Mouse (Mus musculus) gastrocnemius, postnatal 4 days (tissue): Measurements from ENCODE around the gene S100a6. TPM values are rescaled to one million over a fixed set of nuclear protein-coding genes. Genes with fewer than 3 reads are reported as not detected.

Experiments used
- DNase-seq, 2 experiments: peaks; one replicate each; pipeline ENCODE4 v3.0.0; 2021 to 2022; ENCODE audit warnings: low spot score in 2 of 2, mixed read lengths in 2 of 2
- long read RNA-seq, 2 experiments: library from polyadenylated mRNA; stranded (forward); transcript quantifications; one replicate each; pipeline ENCODE4 v2.0.0; 2021
- total RNA-seq, 2 experiments: library from RNA; stranded (reverse); gene quantifications; 2 replicates each; pipeline ENCODE4 v1.2.3; 2021

S100a6 gene
- total RNA-seq: 100 to 1,000 TPM; 140 to 154 TPM
- long read RNA-seq, experiment 1, transcript S100a6-201 (3 exons, 731 nt): major isoform, 23 of 26 reads
- long read RNA-seq, experiment 1, partial matches to known transcripts: 0 of 26 reads
- long read RNA-seq, experiment 1, other reads (novel, unspliced or antisense): 3 of 26 reads
- long read RNA-seq, experiment 2, transcript S100a6-201 (3 exons, 731 nt): major isoform, 17 of 22 reads
- long read RNA-seq, experiment 2, partial matches to known transcripts: 0 of 22 reads
- long read RNA-seq, experiment 2, other reads (novel, unspliced or antisense): 5 of 22 reads

GRCm38 (mm10) chr3:90612728-90613291 is at the start of gene S100a6:
Gene S100a6 (plus strand): TSS chr3:90612882.
- peak; percentile 48 to 69 for DNase-seq

GRCm38 (mm10) chr3:90574691-90575090 is 38.0 kb upstream of the S100a6 start:
- DNase-seq: no peak

DNA sequence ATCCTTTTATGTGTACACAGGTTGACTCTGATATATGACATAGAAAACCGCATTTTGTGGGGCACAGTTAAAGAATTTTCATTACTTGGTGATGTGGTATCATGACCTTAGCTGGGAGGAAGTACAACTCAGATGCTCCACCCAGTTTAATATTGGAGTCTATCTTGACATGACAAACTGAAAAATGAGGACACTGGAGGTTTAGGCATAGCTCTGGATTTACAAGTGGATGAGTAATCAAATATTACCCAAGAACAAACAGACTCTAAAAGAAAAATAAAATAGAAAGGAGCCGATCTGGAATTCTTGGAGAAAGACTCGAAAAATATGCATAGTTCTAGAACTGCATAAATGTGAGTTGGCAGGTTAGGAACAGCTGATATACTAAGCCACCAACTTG is 37.4 kb upstream of the S100a6 start:
- DNase-seq: no peak

DNA sequence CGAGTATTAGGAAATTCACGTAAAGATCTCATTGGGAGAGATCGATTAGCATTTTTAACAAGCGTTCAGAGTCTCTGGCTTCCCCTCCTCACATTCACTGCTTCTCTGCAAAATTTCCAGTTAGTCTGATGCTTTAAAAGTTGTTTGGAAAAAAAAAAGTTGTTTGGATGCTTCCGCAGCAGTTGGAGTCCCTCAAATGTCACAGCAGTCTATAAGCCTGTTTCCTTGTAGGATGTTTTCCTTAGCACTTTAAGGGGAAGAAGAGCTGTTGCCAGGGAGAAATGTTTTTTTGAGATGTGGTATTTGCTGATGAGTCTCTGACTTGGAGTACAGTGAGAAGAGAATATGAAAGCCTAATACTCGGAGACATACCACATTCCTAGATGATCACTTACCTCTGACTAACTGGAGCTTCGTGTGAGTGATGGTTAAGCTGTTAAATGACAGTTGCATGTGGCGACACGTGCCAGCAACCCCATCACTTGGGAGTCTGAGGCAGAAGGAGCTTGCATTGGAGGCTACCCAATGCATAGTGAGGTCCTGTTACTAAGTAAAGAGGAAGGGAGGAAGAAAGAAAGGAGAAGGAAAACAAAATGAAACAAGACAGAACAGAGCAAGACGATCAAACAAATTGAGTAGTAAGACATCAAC is 36.2 kb upstream of the S100a6 start:
- DNase-seq: no peak

GRCm38 (mm10) chr3:90579433-90579832 is 33.2 kb upstream of the S100a6 start:
- no peak for DNase-seq

- DNase-seq: no peak
Measured at GRCm38 (mm10) chr3:90581141-90581540, 31.5 kb upstream of the S100a6 start.

DNA sequence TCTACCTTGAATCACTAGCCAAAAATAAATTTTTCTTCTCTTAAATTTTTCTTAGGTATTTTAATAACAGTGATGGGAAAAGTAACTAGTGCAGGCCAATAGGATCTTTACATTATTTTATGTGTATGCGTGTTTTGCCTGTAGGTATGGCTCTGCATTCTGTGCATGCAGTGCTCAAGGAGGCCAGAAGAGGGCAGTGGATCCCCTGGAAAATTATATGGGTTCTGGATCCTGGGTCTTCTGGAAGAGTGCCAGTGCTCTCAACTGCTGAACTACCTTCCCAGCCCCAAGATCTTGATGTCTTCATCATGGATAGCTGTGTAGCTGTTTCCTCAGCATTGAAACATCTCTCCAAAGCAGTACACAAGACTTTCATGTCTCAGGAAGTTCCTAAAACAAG is 30.5 kb upstream of the S100a6 start:
- no peak for DNase-seq

- DNase-seq: no peak
Measured at GRCm38 (mm10) chr3:90582556-90582955, 30.1 kb upstream of the S100a6 start.

GRCm38 (mm10) chr3:90583893-90584292 is 28.8 kb upstream of the S100a6 start:
- peak in 1 of 2 experiments; percentile 22 for DNase-seq

GRCm38 (mm10) chr3:90585595-90585994 is 27.1 kb upstream of the S100a6 start:
- peak in 1 of 2 experiments; percentile 60 for DNase-seq

DNA sequence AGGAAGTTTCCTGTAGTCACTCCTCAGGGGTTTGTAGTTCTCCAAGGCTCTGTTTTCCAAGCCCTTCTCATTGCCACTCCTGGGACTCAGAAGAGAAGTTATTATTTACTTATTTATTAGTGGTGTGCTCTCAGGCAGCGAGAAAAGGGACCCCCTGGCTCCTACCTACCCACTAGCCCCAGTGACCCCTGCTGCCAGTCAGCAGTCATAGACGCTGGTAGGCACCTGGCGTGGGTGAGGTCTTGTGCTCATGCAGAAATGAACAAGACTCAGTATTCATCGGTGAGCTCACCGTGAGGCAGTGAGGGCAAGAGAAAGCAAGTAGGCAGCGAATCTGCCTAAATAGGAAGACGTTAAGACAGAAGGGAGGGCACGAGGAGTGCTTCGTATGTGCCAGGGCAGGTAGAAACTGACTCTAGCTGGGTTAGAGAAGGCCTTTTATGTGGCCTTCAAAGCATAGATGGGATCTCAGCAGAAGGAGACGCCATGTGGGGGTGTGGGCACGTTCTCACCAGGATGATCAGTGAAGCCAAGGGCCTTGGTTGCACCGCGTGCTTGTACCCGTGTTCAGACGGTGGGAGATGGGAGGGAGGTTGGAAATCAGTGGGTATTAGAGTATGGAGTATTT is 26.6 kb upstream of the S100a6 start:
- no peak for DNase-seq

DNA sequence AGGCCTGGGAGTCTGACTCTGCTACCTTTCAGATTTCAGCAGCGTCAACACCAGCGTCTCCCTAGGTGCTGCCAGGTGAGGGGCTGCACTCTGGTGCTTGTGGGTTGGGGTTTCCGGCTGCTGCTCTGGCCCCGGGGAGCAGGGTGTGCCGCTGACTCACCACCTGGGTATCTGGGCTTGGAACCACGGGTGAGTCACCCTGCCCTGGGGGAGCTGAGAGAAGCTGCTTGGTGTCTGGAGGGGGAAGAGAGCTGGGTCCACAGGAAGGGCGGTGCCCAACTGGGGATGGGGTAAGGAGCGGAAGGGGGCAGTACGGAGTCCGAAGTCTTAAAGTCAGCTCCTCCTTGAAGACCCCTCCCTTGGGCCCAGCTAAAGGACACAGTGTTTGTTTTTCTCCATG is 25.8 kb upstream of the S100a6 start:
- peak in 1 of 2 experiments; percentile 55 for DNase-seq

- no peak for DNase-seq
Measured at GRCm38 (mm10) chr3:90587361-90588101, 25.2 kb upstream of the S100a6 start.

DNA sequence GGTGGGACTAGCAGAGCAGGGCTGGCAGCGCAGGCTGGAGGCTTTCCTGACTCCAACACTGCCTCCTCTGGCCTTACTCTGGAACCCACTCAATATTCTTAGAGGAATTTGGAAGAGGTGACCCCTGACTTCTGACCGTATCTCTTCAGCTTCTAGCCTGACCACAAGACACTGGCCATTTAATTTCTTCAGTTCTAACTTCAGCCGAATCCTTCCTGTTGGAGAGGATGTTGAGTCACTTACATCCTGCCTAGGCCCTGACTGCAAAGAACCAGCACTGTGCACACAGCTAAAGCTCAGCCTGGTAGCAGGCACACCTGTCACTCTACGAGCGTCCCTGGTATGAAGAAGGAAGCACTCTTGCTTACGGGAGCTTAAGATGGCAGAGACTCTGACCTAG is 23.3 kb upstream of the S100a6 start:
- no peak for DNase-seq

DNA sequence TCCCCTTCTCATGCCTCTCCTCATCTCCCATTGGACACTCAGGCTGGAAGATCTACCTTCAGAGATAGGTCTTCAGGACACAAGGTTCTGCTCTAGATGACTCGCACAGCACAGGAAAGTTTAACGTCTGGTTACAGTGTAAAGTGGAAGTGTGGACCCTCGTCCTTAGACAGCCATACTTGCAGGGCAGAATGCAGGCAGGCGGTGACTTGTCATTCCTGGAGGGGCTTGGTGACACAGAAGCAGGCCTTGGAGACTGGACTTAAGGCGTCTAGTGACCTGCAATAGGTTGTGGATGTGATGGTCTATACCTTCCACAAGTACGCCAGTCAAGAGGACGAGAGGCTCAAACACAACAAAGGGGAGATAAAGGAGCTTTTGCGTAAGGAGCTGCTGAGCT is 22.7 kb upstream of the S100a6 start, which contains the start of gene S100a2:
TSS of gene S100a2 (plus strand) at position 301 of the 400 bp plus-strand sequence.
- DNase-seq: no peak

GRCm38 (mm10) chr3:90594466-90594865 is 18.2 kb upstream of the S100a6 start:
- DNase-seq: no peak

GRCm38 (mm10) chr3:90595556-90595955 is 17.1 kb upstream of the S100a6 start:
- DNase-seq: no peak

DNA sequence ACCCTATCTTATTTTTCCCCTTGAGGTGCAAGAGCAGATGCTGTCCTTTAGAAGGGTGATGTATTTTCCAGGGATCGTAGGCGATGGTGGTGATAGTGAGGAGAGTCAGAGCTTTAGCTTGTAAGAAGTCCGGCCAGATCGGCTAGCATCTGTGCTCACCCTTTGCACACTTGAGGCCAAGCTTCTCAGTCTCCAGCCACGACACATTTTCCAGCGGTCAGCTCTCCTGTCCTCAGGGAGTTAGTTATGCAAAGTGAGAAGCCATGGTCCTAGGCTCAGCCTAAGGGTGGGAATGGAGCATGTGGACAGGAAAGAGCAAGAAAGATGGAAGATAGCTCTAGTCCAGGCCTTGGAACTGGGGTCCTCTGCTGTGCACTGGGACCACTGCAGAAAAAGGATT is 15.9 kb upstream of the S100a6 start:
- no peak for DNase-seq

DNA sequence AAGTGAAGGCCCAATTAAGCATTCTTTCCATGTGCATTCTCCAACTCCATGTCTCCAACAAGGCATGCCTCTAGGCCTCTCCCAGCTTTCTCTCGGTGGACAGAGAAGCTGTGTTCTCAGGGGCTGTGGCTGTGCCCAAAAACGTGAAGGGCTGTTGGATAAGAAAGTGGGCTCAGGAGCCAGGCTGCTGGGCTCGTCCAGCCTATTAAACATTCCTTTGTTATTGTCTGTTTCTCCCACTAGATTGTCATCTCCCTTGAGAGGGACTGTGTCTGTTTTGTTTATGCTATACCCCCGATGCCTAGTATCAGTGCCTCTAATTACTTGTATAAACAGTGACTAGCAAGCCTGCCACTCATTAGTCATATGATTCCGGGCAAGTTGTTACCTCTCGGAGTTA is 14.9 kb upstream of the S100a6 start:
- DNase-seq: no peak

GRCm38 (mm10) chr3:90598212-90598611 is 14.5 kb upstream of the S100a6 start:
- no peak for DNase-seq

GRCm38 (mm10) chr3:90599401-90599800 is 13.3 kb upstream of the S100a6 start:
- DNase-seq: no peak
